17 mouse cellular contexts compared by ENCODE assay signal in genomic region chr6:52207684-52207976, GRCm38 (mm10). TPM values are rescaled to one million over a fixed set of nuclear protein-coding genes. Genes with fewer than 3 reads are reported as not detected.
DNase-seq lines count a peak whose midpoint lies in the region; ATAC-seq lines count a peak whose summit lies in the region.
"Had no signal": no experiment of that assay in that cellular context is flagged by ENCODE, and none has a peak within 500 bp of the region (broad histone marks: within the 10 kb centered on the region; RNA-seq: fewer than 3 reads in every experiment).

No protein-coding gene starts in this region.

- peaks cover 55% of the 10 kb centered on the region for H3K4me1 ChIP-seq in kidney, embryonic 14.5 days (ENCODE audit: control insufficient read depth, insufficient read depth, low read length)
- H3K4me1 ChIP-seq in neural tube, embryonic 13.5 days (replicated peaks), result peaks cover 85% of the 10 kb centered on the region

- peak overlapping the region; percentile 97 for H3K4me2 ChIP-seq in kidney, embryonic 14.5 days (replicated peaks; ENCODE audit: low read depth, low read length)
- H3K4me2 ChIP-seq in neural tube, embryonic 13.5 days, result peak overlapping the region; percentile 97

- peak overlapping the region; percentile 76 for H3K27ac ChIP-seq in kidney, embryonic 14.5 days (ENCODE audit: low read depth, low read length)
- H3K27ac ChIP-seq in neural tube, embryonic 13.5 days (replicated peaks), result peak overlapping the region; percentile 100
- H3K27ac ChIP-seq: layer of hippocampus, adult 2 months had no signal

- H3K9ac ChIP-seq in kidney, embryonic 14.5 days (ENCODE audit: low read depth, low read length), result peak overlapping the region; percentile 91
- peak overlapping the region; percentile 100 for H3K9ac ChIP-seq in neural tube, embryonic 13.5 days
- H3K9ac ChIP-seq: forebrain, postnatal 0 days; heart, embryonic 12.5 days had no signal

- no peaks in the 10 kb centered on the region for H3K9me3 ChIP-seq in kidney, embryonic 14.5 days (ENCODE audit: control insufficient read depth, low read length)
- H3K9me3 ChIP-seq in neural tube, embryonic 13.5 days, result no peaks in the 10 kb centered on the region
- H3K9me3 ChIP-seq: heart, embryonic 12.5 days had no signal

- ATAC-seq in kidney, embryonic 14.5 days (ENCODE audit: low FRiP score, low TSS enrichment), result no peak
- ATAC-seq in neural tube, embryonic 13.5 days (ENCODE audit: low read depth), result no peak
- ATAC-seq: forebrain, postnatal 0 days had no signal

- H3K4me3 ChIP-seq in kidney, embryonic 14.5 days (ENCODE audit: low read length), result peak overlapping the region; percentile 89
- peak overlapping the region; percentile 96 for H3K4me3 ChIP-seq in neural tube, embryonic 13.5 days
- H3K4me3 ChIP-seq: layer of hippocampus, adult 2 months had no signal

- no peak for DNase-seq in kidney, adult 11 months
- DNase-seq in testis, postnatal 10 days (ENCODE audit: low spot score), result peak; percentile 23
- DNase-seq in testis, postnatal 14 days (ENCODE audit: low spot score), result no peak
- no peak for DNase-seq in cerebellum, adult 9-10 months
- no peak for DNase-seq in Muller cell, postnatal 12 days (ENCODE audit: inconsistent ontology term)
- DNase-seq: B cell, adult 2 months; cerebellum, adult 8-10 months; embryo, embryonic 11 days; forebrain, postnatal 0 days; gastrocnemius, postnatal 14 days; thymus, postnatal 4 days had no signal

- no peaks in the 10 kb centered on the region; the same call in 1 of the 2 replicates for H3K27me3 ChIP-seq in kidney, embryonic 14.5 days (ENCODE audit: control insufficient read depth, insufficient read depth, low read length)
- no peaks in the 10 kb centered on the region for H3K27me3 ChIP-seq in neural tube, embryonic 13.5 days

- H3K36me3 ChIP-seq in kidney, embryonic 14.5 days (ENCODE audit: control insufficient read depth, insufficient read depth, low read length), result peaks cover 37% of the 10 kb centered on the region
- peaks cover 39% of the 10 kb centered on the region for H3K36me3 ChIP-seq in neural tube, embryonic 13.5 days
- H3K36me3 ChIP-seq: heart, embryonic 12.5 days had no signal

RNA-seq across cellular contexts. Expression of gene Hoxa6, which starts 0.9 kb away (rescaled TPM):
- polyA plus RNA-seq in kidney, embryonic 14.5 days (2014; fragmentation: Nextera tagmentation; extraction: Ambion mirVana), result 4.4 TPM in 2 replicates
- polyA plus RNA-seq in neural tube, embryonic 13.5 days (2015; fragmentation: Nextera tagmentation; extraction: Ambion mirVana), result 20.3 and 25.8 TPM in 2 replicates
- polyA plus RNA-seq: forebrain, postnatal 0 days; heart, embryonic 12.5 days; midbrain, postnatal 0 days had no signal

RNA-seq across cellular contexts. Expression of gene Hoxa5, which starts 3.2 kb away (rescaled TPM):
- polyA plus RNA-seq in kidney, embryonic 14.5 days (2014; fragmentation: Nextera tagmentation; extraction: Ambion mirVana), result 15.7 and 16.6 TPM in 2 replicates
- polyA plus RNA-seq in neural tube, embryonic 13.5 days (2015; fragmentation: Nextera tagmentation; extraction: Ambion mirVana), result 44.7 and 66.8 TPM in 2 replicates
- polyA plus RNA-seq: forebrain, postnatal 0 days; midbrain, postnatal 0 days had no signal

RNA-seq across cellular contexts. Expression of gene Hoxa3, which starts 5.5 kb away (rescaled TPM):
- polyA plus RNA-seq in kidney, embryonic 14.5 days (2014; fragmentation: Nextera tagmentation; extraction: Ambion mirVana), result 9.7 and 13.6 TPM in 2 replicates
- 13.9 and 16.4 TPM in 2 replicates for polyA plus RNA-seq in neural tube, embryonic 13.5 days (2015; fragmentation: Nextera tagmentation; extraction: Ambion mirVana)
- polyA plus RNA-seq: forebrain, postnatal 0 days; midbrain, postnatal 0 days had no signal

RNA-seq across cellular contexts. Expression of gene Gm28308, which starts 5.5 kb away (rescaled TPM):
- polyA plus RNA-seq in kidney, embryonic 14.5 days (2014; fragmentation: Nextera tagmentation; extraction: Ambion mirVana), result not detected in 2 replicates
- polyA plus RNA-seq in neural tube, embryonic 13.5 days (2015; fragmentation: Nextera tagmentation; extraction: Ambion mirVana), result not detected in 2 replicates
- polyA plus RNA-seq: forebrain, postnatal 0 days; heart, embryonic 12.5 days; liver, embryonic 11.5 days; midbrain, postnatal 0 days had no signal

RNA-seq across cellular contexts. Expression of gene Hoxa7, which starts 14.0 kb away (rescaled TPM):
- polyA plus RNA-seq in kidney, embryonic 14.5 days (2014; fragmentation: Nextera tagmentation; extraction: Ambion mirVana), result 19.1 and 19.6 TPM in 2 replicates
- polyA plus RNA-seq in neural tube, embryonic 13.5 days (2015; fragmentation: Nextera tagmentation; extraction: Ambion mirVana), result 117 and 125 TPM in 2 replicates
- polyA plus RNA-seq: forebrain, postnatal 0 days; heart, embryonic 12.5 days; midbrain, postnatal 0 days had no signal
